Mouse (Mus musculus) T-helper 17 cell (primary cell): ENCODE measurements around the gene Srbd1.

Experiments used
- in situ Hi-C, 2 experiments: fragments of 300-600 bp; cut with MboI, MseI; formaldehyde crosslinking; loops; 1 replicate in 1 of 2; 2 replicates in 1 of 2; pipeline ENCODE4 v1.15.1; 2025; ENCODE audit warnings: high pct_unique_total_duplicates in 2 of 2

The Srbd1 gene

DNA sequence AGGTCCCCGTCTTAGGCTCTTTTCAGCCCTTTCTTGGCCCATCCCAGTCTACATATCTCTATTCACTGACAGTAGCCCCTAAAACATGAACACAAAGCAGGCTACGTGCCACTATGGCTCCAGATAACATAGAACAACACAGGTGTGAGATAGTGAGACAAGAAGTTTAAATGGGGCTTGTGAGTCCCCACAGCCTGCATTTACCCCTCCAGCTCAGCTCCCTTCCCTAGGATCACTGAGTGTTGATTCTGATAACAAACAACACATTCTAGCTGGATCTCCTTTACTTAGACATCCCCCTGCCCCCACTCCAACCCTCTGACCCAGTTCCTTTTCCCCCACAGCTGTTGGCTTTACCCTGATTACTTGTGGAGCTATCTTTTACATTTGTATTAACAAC, 158.8 kb downstream of the Srbd1 start:
- in situ Hi-C loops: no loop called here

DNA sequence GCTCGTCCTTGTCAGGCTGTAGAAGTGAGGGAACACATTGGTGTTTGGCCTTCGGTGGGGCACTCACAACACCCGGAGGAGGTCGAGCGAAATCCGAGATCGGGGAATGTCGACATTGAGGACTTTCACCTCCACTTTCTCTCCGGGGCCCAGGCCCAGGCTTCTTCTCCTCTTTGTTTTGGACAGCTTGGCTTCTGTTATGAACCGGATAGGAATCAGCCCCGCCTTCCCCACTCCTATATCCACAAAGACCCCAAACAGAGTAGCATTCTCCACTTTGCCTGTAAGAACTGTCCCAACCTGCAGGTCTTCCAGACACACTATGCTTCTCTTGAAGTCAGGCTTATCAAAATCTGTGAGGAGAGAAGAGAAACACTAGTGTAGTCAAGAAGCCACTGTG, 159.8 kb downstream of the Srbd1 start:
- in situ Hi-C loops: no loop called here

DNA sequence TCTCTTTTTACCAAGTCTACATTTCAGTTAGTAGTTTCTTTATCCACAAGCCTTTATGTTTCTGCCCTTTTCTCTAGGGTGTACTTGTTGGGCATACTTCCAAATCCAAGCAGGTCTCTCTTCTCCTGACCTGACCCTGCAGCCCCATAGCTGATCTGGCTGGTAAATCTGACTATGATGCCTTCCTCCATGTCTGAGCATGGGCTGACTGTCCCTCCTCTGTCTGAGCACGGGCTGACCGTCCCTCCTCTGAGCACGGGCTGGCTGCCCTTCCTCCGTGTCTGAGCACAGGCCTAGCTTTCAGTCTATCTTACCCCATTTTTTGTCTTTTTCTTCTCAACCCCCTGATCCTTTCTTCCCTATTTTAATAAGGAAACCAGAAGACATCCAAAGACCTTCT, 162.7 kb downstream of the Srbd1 start:
- in situ Hi-C loops: no loop called here

DNA sequence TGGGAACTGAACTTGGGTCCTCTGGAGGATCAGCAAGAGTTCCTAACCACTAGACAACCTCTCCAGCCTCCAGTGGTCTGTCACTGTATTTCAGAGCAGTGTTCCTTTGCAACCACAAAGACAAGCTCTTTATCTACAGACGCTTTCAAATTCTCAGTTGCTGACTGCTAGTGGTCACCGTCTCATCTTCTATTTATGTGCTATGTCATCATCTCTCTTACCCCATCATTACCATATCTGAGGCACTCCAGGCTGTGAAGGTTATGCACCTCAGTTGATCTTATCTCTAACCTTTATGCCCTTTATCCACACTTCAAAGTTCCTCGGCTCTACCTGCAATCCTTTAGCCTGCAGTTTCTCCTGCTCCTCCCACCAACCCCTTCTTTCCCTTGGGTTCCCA, 163.1 kb downstream of the Srbd1 start:
- in situ Hi-C loops: no loop called here

DNA sequence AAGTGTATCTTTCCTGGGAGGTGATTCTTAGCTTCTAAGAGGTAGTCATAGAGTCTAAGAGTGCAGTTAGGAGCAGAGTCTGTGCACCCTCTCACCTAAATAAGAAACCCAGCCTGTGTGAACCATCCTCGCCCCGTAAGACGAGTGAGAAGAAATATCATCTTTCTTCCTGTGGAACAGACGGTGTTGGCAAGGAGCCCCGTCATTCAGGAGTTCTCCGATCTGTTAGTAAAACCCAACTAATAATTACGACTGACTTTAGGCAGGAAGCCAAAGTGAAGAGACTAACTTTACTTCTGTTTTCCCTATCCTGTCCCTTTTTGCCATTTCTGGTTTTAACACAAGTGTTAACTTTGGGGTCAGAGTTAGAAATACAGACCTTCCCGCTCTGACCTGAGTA, 166.1 kb downstream of the Srbd1 start:
- in situ Hi-C loops: no loop called here

- in situ Hi-C loops: no loop called here
Observed at GRCm38 (mm10) chr17:85975077-85975476, 169.9 kb downstream of the Srbd1 start.

GRCm38 (mm10) chr17:85974591-85974990, 170.4 kb downstream of the Srbd1 start:
- in situ Hi-C loops: no loop called here

- in situ Hi-C loops: no loop called here
Observed at GRCm38 (mm10) chr17:85971120-85971519, 173.9 kb downstream of the Srbd1 start.

DNA sequence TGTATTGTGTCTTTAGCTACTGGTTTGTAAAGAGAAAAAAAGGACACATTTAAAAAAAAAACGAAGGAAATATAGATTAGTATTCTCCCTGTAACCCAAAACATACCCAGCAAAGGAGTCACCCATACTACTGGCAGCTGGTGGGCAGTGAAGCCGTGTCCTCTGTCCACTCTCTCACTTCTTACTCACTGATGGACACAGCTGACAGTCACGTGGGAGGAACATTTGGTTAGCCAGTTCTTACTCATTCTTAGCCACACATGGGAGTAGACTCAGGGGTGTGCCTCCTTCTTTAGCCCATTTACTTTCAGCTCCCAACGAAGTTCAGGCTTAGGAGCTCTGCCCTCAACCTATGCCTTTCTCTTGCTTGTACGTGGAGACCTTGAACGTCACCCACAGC, 183.3 kb downstream of the Srbd1 start:
- in situ Hi-C loops: loop anchor here in 1 of 2 experiments (10.0 kb wide), 1 partner anchor 57 kb away; no protein-coding TSS in a partner anchor

DNA sequence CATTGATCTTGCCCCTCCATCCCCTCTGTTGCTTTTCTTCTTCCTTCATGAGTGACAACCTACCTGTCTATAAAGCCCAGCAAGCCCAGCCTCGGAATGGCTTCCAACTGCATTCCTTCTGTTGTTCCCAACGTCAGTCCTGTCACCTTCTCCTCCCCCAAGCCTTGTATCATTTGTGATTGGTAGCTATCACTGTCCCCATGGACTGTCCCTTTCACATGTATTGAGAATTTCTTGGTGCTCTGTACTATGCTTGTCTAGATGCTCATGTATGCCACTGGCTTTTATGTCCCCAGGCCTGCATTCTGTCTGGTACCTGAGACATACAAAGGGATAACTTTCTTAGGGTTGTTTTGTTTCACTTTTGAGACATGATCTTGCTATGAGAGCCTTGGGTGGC, 193.2 kb downstream of the Srbd1 start:
- in situ Hi-C loops: no loop called here

- in situ Hi-C loops: no loop called here
Observed at GRCm38 (mm10) chr17:85949919-85950505, 195.0 kb downstream of the Srbd1 start.

DNA sequence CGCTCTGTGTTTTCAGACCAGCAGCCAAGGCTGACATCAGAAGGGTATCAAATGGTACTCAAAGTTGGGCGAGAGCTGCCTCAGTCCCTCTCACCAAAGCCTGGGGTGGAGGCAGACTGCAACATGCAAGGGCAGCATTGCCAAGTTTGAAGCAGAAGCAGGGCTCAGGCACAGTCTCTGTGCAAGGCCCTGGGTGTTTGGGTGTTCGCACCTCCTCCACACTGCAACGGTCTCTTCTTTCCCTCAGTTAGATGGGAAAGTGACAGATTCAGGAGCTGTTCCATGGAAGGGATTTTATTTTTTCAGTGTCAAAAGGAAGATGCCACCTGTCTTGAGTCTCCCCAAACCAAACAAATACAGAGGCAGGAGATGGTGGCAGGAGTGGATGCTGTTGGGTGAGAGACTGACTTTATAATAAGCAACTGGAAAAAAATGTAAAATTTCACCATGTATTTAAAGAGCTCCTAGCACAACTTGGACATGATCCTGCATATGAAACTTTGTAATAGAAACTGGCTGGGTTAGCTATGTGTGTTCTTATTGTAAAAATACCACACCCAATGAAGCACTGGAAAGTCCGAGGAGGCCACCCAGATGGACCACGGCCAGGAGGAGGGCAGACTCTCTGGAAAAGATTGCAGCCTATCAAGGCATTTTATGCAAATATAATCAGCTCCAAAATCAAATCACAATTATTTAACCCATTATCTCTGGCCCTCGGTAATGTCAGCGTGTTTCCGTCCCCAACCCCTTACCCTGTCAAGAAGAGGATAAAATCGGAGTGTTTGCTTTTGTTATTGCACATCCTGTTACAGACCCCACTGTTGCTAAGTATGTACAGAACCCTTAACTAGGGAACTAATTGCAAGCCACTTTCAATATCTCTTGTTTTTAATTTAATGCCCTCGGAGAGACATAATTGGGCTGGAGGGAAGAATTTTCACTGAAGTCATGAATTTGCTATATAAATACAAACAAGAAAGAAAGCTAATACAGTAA, 195.8 kb downstream of the Srbd1 start:
- in situ Hi-C loops: no loop called here

DNA sequence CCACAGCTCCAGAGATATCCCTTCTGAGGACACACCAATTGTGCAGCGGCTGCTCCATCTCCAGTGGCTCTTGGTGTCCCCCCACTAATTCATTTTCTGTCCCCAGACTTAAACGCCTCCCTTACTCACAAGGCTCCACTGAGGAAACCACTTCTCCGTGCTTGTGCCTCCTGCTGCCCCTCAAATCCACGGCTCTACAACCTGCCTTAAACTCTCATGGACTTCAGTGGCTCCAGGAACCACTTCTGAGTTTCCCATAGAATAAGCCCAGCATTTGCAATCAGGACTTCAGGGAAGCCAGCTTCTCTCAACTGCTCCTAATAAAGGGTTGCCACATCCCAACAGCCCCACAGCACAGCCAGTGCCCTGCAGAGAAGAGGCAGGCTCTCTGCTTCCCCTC, 200.2 kb downstream of the Srbd1 start:
- in situ Hi-C loops: no loop called here

- in situ Hi-C loops: no loop called here
Observed at GRCm38 (mm10) chr17:85943994-85944640, 200.9 kb downstream of the Srbd1 start.

GRCm38 (mm10) chr17:85943551-85943981, 201.4 kb downstream of the Srbd1 start:
- in situ Hi-C loops: no loop called here

DNA sequence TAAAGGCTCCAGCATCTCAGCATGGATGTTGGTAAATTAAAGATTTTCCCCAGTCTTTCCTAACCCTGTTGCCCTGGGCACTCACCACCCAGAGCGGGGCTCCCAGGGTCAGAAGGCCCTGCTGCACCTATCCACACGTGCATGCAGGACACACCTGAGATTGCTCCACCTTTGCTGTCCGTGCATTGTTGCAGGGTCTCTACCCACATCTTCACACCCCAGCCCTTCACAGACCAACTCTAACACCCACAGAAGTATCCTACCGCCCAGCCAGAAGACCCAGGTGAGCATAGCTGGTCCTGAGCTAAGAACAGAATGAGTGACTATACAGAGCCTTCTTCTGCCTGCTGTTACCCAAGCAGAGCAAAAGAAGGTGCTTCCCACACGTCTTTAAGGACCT, 201.9 kb downstream of the Srbd1 start:
- in situ Hi-C loops: no loop called here

- in situ Hi-C loops: no loop called here
Observed at GRCm38 (mm10) chr17:85942123-85942522, 202.9 kb downstream of the Srbd1 start.

DNA sequence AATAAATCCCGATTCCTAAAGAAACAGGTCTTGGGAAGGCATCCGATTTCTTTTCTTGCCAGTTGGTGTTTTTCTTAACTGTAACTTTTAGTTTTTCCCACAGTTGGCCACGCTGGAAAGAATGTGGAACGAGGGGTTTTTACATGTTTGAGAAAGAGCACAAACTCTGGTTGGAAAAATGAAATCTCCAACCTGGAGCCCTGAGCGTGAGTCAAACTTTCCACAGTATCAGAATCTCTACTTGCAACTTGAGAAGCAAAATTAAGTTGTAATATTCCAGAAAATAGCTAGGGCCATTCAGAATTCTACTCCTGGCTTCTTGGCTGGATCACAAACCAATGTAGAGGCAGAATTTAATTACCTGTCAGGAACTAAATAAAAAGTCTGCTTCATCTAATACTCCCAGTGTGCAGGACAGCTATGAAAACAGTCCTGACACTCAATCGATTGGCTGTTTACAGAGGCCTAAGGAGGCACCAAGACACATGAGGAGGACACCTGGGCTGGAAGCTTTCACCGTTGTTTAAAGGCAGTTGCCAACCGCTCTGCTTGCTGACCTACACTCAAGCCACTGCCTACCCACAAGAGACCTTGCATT, 203.7 kb downstream of the Srbd1 start:
- in situ Hi-C loops: no loop called here

DNA sequence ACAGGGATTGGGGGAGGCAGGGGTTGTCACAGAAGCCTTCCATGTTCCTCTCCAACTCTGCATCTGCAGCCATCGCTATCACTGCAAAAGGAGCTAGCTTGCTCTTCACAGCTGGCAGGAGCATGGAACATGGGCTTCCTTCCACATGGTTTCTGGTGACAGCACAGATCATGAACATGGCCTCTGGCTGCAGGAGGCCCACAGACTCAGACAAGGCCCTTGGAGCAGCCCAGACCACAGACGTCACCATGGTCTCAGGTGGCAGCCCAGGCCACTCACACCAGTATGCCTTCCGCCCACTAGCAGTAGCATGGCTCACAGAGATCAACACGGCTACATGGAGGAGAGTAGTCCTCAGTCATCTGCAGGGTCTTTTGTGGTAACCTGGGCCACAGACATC, 207.8 kb downstream of the Srbd1 start:
- in situ Hi-C loops: no loop called here

DNA sequence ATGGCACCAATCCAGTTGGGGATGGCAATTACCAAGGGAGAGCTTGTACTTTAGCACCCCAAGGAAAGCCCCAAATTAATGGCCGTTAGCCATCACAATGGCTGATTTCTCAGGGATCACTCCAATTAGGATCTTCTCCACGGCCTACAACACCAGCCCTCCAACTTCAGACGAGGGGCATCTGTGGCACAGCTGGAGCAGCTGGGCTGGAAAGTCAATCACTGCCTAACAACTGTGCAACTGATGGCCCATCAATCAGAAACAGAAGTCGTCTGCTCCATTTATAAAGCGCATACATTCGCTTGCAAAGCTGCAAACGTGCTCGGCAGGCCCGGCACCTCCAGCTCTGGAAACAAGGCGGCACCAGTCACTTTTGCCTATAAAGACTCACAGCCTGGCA, 209.7 kb downstream of the Srbd1 start:
- in situ Hi-C loops: no loop called here
